Mouse (Mus musculus): ENCODE data around the gene Pelo.

Pelo gene

GRCm38 (mm10) chr13:115096965-115097364 is 7.0 kb upstream of the Pelo start:
- DNase-seq (ENCODE audit: low spot score in 2 of 2) = no peak

- DNase-seq (ENCODE audit: low spot score in 2 of 2) = peak in 1 of 2 experiments; percentile 28
Measured at GRCm38 (mm10) chr13:115096216-115096615, 6.2 kb upstream of the Pelo start.

- DNase-seq (ENCODE audit: low spot score in 2 of 2) = no peak
Measured at GRCm38 (mm10) chr13:115095392-115095791, 5.4 kb upstream of the Pelo start.

- DNase-seq (ENCODE audit: low spot score in 2 of 2) = no peak
Measured at GRCm38 (mm10) chr13:115091511-115091910, 1.5 kb upstream of the Pelo start.

GRCm38 (mm10) chr13:115090977-115091445 is 1.0 kb upstream of the Pelo start:
- no peak for DNase-seq (ENCODE audit: low spot score in 2 of 2)

DNA sequence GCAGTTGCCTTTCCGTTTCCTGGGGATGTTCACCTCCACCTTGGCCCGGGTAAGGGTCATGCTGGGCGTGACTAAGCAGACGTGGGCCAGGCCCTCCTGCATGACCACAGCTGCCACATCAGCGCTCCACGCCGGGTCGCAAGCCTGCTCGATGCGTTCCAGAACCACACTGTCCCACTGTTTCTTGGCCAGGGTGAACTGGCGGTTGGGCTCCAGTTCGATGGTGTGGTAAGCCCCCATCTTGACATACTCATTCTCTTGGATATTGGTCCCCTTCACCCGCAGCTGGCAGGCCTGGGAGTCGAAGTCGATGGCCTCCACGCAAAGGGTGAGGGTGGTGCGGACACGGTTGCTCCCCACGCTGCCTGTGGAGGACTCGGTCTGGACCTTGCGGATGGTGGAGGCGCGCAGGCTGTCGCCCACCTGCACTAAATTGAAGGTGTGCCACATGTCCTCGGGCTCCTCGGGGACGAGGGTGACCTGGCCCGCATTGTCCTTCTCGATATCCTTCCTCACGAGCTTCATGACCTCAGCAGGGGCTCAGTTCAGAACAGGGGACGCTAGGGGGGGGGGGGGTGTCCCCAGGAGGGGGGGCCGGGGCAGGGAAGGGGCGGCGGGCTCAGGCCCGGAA is 476 bp downstream of the Pelo start:
- peak; percentile 30 to 39 for DNase-seq (ENCODE audit: low spot score in 2 of 2)

GRCm38 (mm10) chr13:115089020-115089394 is 979 bp downstream of the Pelo start:
- no peak for DNase-seq (ENCODE audit: low spot score in 2 of 2)

- DNase-seq (ENCODE audit: low spot score in 2 of 2) = no peak
Measured at GRCm38 (mm10) chr13:115085974-115086373, 4.0 kb downstream of the Pelo start.

DNA sequence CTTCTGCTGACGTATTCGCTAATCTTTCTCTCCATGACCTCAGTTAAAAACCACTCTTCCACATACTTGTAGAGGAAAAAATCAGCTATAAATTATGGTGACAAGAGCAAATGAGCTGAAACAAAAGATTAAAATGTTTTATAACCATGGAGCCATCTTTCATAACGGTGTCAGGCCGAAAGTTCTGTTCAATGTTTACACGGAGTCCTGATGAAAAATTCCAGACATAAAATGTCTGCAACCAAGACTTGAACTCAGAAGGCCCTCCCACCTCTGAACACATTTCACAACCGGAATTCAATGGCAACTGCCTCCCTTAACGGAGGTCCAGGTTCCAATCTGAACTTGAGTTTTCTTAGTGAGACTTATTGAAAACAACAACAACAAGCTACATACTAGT is 7.6 kb downstream of the Pelo start:
- DNase-seq (ENCODE audit: low spot score in 2 of 2) = no peak

DNA sequence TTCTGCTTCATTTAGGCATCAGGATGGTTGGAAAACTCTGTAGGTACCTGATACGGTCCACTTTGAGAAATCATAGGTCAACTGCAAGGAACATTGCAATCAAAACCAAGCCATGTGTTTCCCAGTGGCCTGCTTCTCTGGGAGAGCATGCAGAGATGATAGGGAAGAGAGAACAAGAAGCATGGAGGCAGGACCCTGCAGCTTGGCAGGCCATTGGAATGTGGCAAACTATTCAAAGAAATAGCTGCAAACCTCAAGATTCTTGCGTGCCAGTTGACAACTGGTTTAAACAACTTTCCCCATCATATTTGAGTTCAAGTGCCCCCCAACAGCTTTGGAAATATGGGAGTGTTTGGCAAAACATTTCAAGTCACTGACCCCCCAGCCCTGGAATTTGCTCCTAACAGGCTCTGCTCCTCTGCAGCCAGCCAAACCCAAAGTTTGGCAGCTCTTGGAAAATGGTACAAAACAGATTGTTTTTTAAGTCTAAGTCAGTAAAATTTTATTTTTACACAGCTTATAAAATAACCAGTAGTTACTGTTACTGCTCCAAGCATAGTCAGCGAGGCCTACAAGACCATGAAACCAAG is 9.9 kb downstream of the Pelo start:
- DNase-seq (ENCODE audit: low spot score in 2 of 2) = no peak

GRCm38 (mm10) chr13:115078997-115079685 is 10.8 kb downstream of the Pelo start:
- no peak for DNase-seq (ENCODE audit: low spot score in 2 of 2)

DNA sequence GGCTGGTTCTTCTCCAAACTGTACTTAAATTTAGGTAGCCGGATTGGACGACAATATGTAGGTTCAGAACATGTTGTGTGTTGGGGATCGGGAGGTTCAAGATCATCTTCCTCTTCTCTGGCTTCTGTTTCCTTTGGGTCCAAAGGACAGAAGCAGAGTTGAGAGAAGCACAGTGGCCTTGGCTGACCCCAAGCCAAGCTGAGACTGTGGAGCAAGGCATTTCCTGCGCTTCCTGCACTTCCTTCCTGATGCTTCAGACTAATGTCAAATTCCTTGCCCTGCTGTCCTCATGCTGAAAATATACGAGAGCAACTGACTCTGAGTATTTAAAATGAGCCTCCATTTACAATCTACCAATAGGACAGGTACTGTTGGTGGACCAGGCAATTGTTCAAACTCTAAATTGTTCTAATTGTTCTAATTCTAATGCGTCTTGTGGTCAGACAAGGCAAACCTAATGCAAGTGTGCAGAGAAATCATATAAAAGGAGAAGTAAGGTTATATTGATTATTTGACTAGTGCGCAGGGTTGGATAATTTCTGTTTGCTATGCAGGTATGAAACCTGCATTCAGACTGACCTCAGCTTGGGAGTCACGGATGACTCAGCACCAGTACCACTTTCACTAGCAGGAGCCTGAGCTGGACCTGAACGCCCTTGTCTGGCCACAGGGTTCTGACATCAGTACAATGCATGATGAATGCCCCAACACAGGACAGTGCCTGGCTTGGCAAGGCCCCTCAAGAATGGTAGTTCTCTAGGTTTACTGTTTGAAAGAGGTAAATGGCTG is 12.4 kb downstream of the Pelo start:
- peak; percentile 32 to 51 for DNase-seq (ENCODE audit: low spot score in 2 of 2)

DNA sequence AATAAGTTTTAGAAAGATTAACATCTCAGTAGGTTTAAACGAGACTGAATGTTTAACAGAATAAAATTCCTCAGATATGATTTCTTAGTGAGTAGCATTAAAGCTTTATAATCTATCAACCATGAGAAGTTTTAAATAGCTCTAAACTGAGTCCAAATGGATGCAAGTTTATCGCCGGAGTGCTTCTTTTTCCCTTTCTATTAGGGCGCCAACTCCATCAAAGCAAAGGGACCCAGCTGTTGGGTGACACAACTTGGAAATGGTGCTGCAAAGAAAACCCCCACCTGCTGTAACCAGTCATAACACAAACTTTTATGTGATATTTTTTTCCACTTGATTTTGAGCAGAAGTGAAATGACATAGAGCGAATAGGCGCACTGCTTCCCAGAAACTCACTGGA is 17.6 kb downstream of the Pelo start:
- DNase-seq (ENCODE audit: low spot score in 2 of 2) = peak in 1 of 2 experiments; percentile 26

- DNase-seq (ENCODE audit: low spot score in 2 of 2) = peak; percentile 46 to 49
Measured at GRCm38 (mm10) chr13:115071431-115071830, 18.6 kb downstream of the Pelo start.

DNA sequence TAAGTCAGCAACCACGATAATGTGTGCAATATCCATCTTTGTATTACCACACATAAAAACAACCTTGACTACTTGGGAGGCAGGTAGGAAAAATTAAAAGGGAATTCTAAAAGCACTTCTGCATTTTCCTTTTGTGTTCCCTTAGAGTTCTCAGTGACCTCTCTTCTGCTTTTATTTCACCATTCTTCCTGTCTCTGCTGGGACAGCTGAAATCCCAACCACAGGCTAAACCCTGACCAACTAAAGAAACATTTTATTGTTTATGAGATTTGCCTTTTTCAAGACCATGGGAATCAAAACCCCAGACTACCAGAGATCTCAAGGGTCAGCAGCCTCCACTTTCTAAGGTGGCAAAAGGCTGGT is 22.0 kb downstream of the Pelo start:
- no peak for DNase-seq (ENCODE audit: low spot score in 2 of 2)

DNA sequence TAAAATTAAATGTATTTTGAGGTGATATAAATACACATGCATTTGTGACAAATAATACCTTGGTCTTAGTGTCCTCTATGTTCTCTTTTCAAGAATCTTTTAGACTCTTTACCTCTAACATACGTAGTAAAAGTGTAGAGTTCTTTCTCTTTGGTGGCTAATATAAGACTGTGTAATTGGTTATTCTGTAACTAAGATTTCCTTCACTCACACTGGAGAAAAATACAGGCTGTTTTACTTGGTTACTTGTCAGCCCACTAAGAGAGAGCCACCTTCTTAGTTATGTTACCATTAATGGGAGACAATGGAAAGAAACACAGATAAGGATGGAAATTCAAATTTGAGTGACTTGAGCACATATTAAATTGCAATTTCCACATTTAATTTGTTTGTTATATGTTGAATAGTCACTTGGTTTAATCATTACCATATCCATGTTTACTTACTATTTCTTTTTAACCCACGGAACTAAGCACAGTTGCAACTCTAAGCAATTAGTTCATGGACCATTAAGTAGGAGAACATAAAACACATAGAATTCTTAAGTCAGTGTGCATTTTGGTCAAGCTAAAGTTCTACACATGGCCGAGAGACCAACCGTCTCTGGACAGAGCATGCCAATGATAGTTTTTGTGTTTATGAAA is 22.5 kb downstream of the Pelo start:
- DNase-seq (ENCODE audit: low spot score in 2 of 2) = no peak

GRCm38 (mm10) chr13:115057555-115057954 is 32.4 kb downstream of the Pelo start:
- no peak for DNase-seq (ENCODE audit: low spot score in 2 of 2)

- DNase-seq (ENCODE audit: low spot score in 2 of 2) = peak in 1 of 2 experiments; percentile 10
Measured at GRCm38 (mm10) chr13:115054783-115055182, 35.2 kb downstream of the Pelo start.

DNA sequence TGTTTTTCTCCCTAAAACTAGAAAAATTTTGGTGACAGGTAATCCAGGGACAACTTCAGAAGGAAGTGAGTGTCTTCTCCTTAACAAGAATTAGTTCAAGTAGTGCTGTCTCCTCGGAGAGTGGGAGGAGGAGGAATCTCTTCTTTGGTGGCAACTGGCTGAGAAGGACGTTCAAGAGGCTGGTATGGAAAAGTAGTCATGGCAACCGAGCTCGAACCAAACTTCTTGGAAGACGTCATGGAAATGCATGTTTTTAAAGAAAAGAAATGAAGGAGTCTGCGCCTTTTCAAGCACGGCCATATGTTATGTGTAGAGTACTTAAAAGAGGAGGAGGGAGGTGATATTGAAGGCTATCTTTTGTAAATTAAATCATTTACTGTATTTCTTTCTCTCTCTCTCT is 37.4 kb downstream of the Pelo start:
- no peak for DNase-seq (ENCODE audit: low spot score in 2 of 2)

- DNase-seq (ENCODE audit: low spot score in 2 of 2) = no peak
Measured at GRCm38 (mm10) chr13:115050660-115051559, 39.1 kb downstream of the Pelo start.

DNA sequence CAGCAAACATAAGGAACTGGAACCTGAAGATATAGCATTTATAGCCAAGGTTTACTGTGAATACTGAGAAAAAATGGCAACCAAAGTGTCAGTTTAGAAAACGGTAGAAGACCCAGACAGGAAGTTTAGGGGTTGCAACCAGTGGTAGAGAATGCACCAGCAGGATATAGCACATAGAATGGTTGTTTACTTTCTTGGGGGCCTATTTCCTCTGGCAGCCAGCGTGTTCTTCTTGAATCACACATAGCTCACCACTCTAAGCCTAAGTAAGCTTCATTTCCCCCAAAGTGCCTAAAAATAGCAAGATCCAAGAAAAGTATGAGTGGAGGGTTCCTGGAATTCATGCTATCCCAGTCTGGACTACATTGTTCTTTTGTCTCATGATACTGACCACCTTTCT is 47.3 kb downstream of the Pelo start:
- DNase-seq (ENCODE audit: low spot score in 2 of 2) = no peak

Measured in heart, adult 9 months (tissue).